Mouse (Mus musculus): ENCODE results near the gene Tnrc6b. TPM values are rescaled to one million over a fixed set of nuclear protein-coding genes. Genes with fewer than 3 reads are reported as not detected.

The Tnrc6b gene
- total RNA-seq, 2 experiments from 2014 or later: 20.0 to 48.8 TPM

- no peak for ATAC-seq (replicated peaks; ENCODE audit: poor library complexity, severe bottlenecking)
Measured at GRCm38 (mm10) chr15:80701481-80702257, 9.4 kb upstream of the Tnrc6b start.

GRCm38 (mm10) chr15:80702910-80703309 lies 8.2 kb upstream of the Tnrc6b start:
- ATAC-seq (replicated peaks; ENCODE audit: poor library complexity, severe bottlenecking): no peak

- ATAC-seq (replicated peaks; ENCODE audit: poor library complexity, severe bottlenecking): no peak
Measured at GRCm38 (mm10) chr15:80703495-80703894, 7.6 kb upstream of the Tnrc6b start.

- ATAC-seq (replicated peaks; ENCODE audit: poor library complexity, severe bottlenecking): peak; percentile 86
Measured at GRCm38 (mm10) chr15:80704267-80704666, 6.8 kb upstream of the Tnrc6b start.

- ATAC-seq (replicated peaks; ENCODE audit: poor library complexity, severe bottlenecking): no peak
Measured at GRCm38 (mm10) chr15:80705828-80706549, 5.1 kb upstream of the Tnrc6b start.

- ATAC-seq (replicated peaks; ENCODE audit: poor library complexity, severe bottlenecking): no peak
Measured at GRCm38 (mm10) chr15:80706596-80706995, 4.5 kb upstream of the Tnrc6b start.

GRCm38 (mm10) chr15:80707088-80707487 lies 4.0 kb upstream of the Tnrc6b start:
- 0 out of 2 replicates have a peak, but pooled peaks have one; percentile 5 for ATAC-seq (replicated peaks; ENCODE audit: poor library complexity, severe bottlenecking)

GRCm38 (mm10) chr15:80709593-80709992 lies 1.5 kb upstream of the Tnrc6b start:
- no peak for ATAC-seq (replicated peaks; ENCODE audit: poor library complexity, severe bottlenecking)

GRCm38 (mm10) chr15:80710257-80710607 lies 881 bp upstream of the Tnrc6b start:
- ATAC-seq (replicated peaks; ENCODE audit: poor library complexity, severe bottlenecking): no peak

GRCm38 (mm10) chr15:80711401-80712151 lies 463 bp downstream of the Tnrc6b start:
- ATAC-seq (replicated peaks; ENCODE audit: poor library complexity, severe bottlenecking): peak; percentile 49

- no peak for ATAC-seq (replicated peaks; ENCODE audit: poor library complexity, severe bottlenecking)
Measured at GRCm38 (mm10) chr15:80714299-80714698, 3.2 kb downstream of the Tnrc6b start.

- no peak for ATAC-seq (replicated peaks; ENCODE audit: poor library complexity, severe bottlenecking)
Measured at GRCm38 (mm10) chr15:80716631-80717135, 5.6 kb downstream of the Tnrc6b start.

- no peak for ATAC-seq (replicated peaks; ENCODE audit: poor library complexity, severe bottlenecking)
Measured at GRCm38 (mm10) chr15:80717431-80717830, 6.3 kb downstream of the Tnrc6b start.

GRCm38 (mm10) chr15:80720249-80720648 lies 9.1 kb downstream of the Tnrc6b start:
- no peak for ATAC-seq (replicated peaks; ENCODE audit: poor library complexity, severe bottlenecking)

- no peak for ATAC-seq (replicated peaks; ENCODE audit: poor library complexity, severe bottlenecking)
Measured at GRCm38 (mm10) chr15:80721861-80722260, 10.7 kb downstream of the Tnrc6b start.

GRCm38 (mm10) chr15:80722366-80722765 lies 11.3 kb downstream of the Tnrc6b start:
- no peak for ATAC-seq (replicated peaks; ENCODE audit: poor library complexity, severe bottlenecking)

GRCm38 (mm10) chr15:80729477-80729876 lies 18.4 kb downstream of the Tnrc6b start:
- no peak for ATAC-seq (replicated peaks; ENCODE audit: poor library complexity, severe bottlenecking)

GRCm38 (mm10) chr15:80731043-80731442 lies 19.9 kb downstream of the Tnrc6b start:
- no peak for ATAC-seq (replicated peaks; ENCODE audit: poor library complexity, severe bottlenecking)

GRCm38 (mm10) chr15:80731511-80731910 lies 20.4 kb downstream of the Tnrc6b start:
- ATAC-seq (replicated peaks; ENCODE audit: poor library complexity, severe bottlenecking): no peak

GRCm38 (mm10) chr15:80732266-80733030 lies 21.3 kb downstream of the Tnrc6b start:
- ATAC-seq (replicated peaks; ENCODE audit: poor library complexity, severe bottlenecking): no peak
